Mouse (Mus musculus) right cerebral cortex, postnatal 25 days (tissue): ENCODE results near the gene Rbbp6.

Source experiments
- DNase-seq: peaks from one replicate; pipeline ENCODE4 v3.0.0; 2022

Rbbp6 gene

GRCm38 (mm10) chr7:122972006-122972689 lies 6.7 kb downstream of the Rbbp6 start:
- no peak for DNase-seq

- no peak for DNase-seq
Observed at GRCm38 (mm10) chr7:122979514-122979913, 14.0 kb downstream of the Rbbp6 start.

- DNase-seq = no peak
Observed at GRCm38 (mm10) chr7:122998189-122998588, 32.7 kb downstream of the Rbbp6 start.

GRCm38 (mm10) chr7:122999871-123000396 lies 34.4 kb downstream of the Rbbp6 start:
- DNase-seq = no peak

- no peak for DNase-seq
Observed at GRCm38 (mm10) chr7:123000796-123001195, 35.3 kb downstream of the Rbbp6 start.

GRCm38 (mm10) chr7:123001341-123002027 lies 36.0 kb downstream of the Rbbp6 start:
- no peak for DNase-seq

GRCm38 (mm10) chr7:123002028-123002410 lies 36.5 kb downstream of the Rbbp6 start:
- DNase-seq = no peak

- no peak for DNase-seq
Observed at GRCm38 (mm10) chr7:123003207-123003606, 37.7 kb downstream of the Rbbp6 start.

GRCm38 (mm10) chr7:123004442-123004841 lies 39.0 kb downstream of the Rbbp6 start:
- DNase-seq = no peak

GRCm38 (mm10) chr7:123006251-123006650 lies 40.8 kb downstream of the Rbbp6 start:
- DNase-seq = no peak

- no peak for DNase-seq
Observed at GRCm38 (mm10) chr7:123007743-123008142, 42.3 kb downstream of the Rbbp6 start.

GRCm38 (mm10) chr7:123013466-123013865 lies 48.0 kb downstream of the Rbbp6 start:
- no peak for DNase-seq

GRCm38 (mm10) chr7:123014729-123015128 lies 49.2 kb downstream of the Rbbp6 start:
- DNase-seq = no peak

- no peak for DNase-seq
Observed at GRCm38 (mm10) chr7:123017627-123018026, 52.1 kb downstream of the Rbbp6 start.

GRCm38 (mm10) chr7:123025123-123025522 lies 59.6 kb downstream of the Rbbp6 start:
- DNase-seq = no peak

GRCm38 (mm10) chr7:123030295-123030694 lies 64.8 kb downstream of the Rbbp6 start:
- no peak for DNase-seq

- DNase-seq = peak; percentile 52
Observed at GRCm38 (mm10) chr7:123030709-123031181, 65.3 kb downstream of the Rbbp6 start.

- peak; percentile 28 for DNase-seq
Observed at GRCm38 (mm10) chr7:123031211-123031743, 65.8 kb downstream of the Rbbp6 start.

GRCm38 (mm10) chr7:123035314-123035713 lies 69.8 kb downstream of the Rbbp6 start:
- peak; percentile 45 for DNase-seq

- DNase-seq = no peak
Observed at GRCm38 (mm10) chr7:123039302-123039701, 73.8 kb downstream of the Rbbp6 start.

- no peak for DNase-seq
Observed at GRCm38 (mm10) chr7:123045146-123045545, 79.7 kb downstream of the Rbbp6 start.

- no peak for DNase-seq
Observed at GRCm38 (mm10) chr7:123046473-123047091, 81.1 kb downstream of the Rbbp6 start.
